Mouse (Mus musculus): ENCODE measurements around the gene Crcp. TPM values are rescaled to one million over a fixed set of nuclear protein-coding genes. Genes with fewer than 3 reads are reported as not detected.

Crcp gene
- polyA plus RNA-seq, 1 experiment from 2014 or later = 49.7 TPM

DNA sequence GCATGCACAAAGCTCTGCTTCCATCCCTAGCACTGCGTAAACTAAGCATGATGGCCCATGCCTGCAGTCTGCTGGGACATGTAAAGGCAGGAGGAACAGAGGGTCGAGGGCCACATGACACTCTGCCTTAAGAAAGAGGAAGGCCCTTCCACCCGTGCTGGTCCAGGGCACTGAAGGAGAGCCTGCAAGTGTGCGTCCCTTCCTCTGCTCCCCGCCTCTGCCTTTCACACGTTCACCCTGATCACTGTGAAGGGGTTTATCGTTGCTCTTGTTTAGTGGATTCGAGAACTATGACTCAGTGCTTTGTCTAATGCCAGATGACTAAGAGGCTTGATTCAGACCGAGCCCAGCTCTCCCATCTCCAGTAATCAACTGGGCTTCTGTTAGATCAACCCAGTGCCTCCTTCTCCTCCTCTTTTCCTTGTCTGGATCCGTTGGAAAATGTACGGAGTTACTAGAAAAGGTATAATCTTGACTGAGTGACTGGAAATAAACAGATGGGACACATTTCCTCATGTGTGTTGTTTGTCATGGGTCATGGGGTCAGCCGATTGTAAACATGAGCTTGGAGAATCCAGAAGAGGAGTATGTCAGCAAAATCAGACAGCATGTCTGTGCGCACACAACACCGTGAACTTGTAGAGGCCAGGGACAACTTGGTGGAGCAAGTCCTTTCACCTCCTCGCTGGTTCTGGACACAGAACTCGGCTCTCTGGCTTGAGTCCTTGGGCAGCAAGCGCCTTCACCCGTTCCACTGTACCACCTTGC, 60.7 kb downstream of the Crcp start:
- no peak for DNase-seq (ENCODE audit: low spot score)

GRCm38 (mm10) chr5:130096754-130097153, 67.7 kb downstream of the Crcp start:
- DNase-seq (ENCODE audit: low spot score) = no peak

DNA sequence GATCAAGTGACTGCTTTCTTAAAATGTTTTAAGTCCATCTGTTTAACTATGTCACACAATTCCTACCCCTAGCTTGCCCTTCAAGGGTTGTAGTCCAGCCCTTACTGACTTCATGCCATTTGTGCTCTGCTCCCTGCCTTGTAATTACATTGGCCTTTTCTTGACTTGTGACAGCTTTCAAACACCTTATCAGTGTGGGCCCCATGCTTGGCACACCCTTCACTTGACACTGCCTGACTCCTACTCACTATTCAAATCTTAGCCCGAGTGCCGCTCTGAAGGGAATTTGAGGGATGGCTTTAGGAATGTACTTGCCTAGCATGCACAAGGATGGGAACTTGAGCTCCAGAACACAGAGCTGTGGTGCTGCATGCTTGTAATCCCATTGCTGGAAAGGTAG, 68.7 kb downstream of the Crcp start:
- no peak for DNase-seq (ENCODE audit: low spot score)

DNA sequence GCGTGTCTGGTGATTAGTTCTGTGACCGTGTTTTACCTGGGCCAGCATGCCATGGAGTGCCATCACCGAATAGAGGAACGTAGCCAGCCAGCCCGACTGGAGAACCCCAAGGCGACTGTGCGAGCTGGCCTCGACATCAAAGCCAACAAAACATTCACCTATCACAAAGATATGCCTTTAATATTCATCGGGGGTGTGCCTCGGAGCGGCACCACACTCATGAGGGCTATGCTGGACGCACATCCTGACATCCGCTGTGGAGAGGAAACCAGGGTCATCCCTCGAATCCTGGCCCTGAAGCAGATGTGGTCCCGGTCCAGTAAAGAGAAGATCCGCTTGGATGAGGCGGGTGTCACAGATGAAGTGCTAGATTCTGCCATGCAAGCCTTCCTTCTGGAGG, 72.6 kb downstream of the Crcp start:
- no peak for DNase-seq (ENCODE audit: low spot score)

DNA sequence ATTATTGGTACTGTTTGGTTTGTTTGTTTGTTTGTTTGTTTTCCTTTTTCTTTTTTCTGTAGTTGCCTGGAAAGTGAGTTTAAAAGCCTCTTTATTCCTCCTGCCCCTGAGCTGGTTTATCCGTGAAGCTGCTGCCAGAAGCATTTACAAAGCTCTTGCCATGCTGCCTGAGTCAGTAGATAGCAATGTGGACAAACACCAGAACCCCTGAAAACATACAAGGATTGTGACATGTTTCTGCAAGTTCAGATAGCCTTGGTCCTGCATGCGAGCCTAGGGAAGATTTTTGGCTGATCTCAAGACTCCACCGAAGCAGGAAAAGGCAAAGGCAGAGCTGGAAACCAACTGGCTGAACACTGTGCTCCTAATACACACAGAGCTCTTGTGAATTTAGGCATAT, 80.3 kb downstream of the Crcp start:
- DNase-seq (ENCODE audit: low spot score) = no peak

Other genes with a start within 250 kb of the Crcp start
- 83.5 and 85.9 TPM in 2 replicates for gene Psph, start 241.8 kb upstream of the Crcp start, polyA plus RNA-seq (2015; fragmentation: Nextera tagmentation; extraction: Ambion mirVana)
- 30.1 and 33.5 TPM in 2 replicates for gene Sumf2, start 182.3 kb upstream of the Crcp start, polyA plus RNA-seq (2015; fragmentation: Nextera tagmentation; extraction: Ambion mirVana)
- gene Chchd2, start 141.8 kb upstream of the Crcp start, polyA plus RNA-seq (2015; fragmentation: Nextera tagmentation; extraction: Ambion mirVana) = 906 and 1,002 TPM in 2 replicates
- 1.9 and 2.6 TPM in 2 replicates for gene Zbed5, start 133.6 kb upstream of the Crcp start, polyA plus RNA-seq (2015; fragmentation: Nextera tagmentation; extraction: Ambion mirVana)
- gene Phkg1, start 130.7 kb upstream of the Crcp start, polyA plus RNA-seq (2015; fragmentation: Nextera tagmentation; extraction: Ambion mirVana) = 0.08 and 0.14 TPM in 2 replicates
- 2.2 TPM in 2 replicates for gene Nupr1l, start 120.8 kb upstream of the Crcp start, polyA plus RNA-seq (2015; fragmentation: Nextera tagmentation; extraction: Ambion mirVana)
- gene Vkorc1l1, start 87.3 kb upstream of the Crcp start, polyA plus RNA-seq (2015; fragmentation: Nextera tagmentation; extraction: Ambion mirVana) = 14.0 and 19.2 TPM in 2 replicates
- gene Gusb, start 26.2 kb upstream of the Crcp start, polyA plus RNA-seq (2015; fragmentation: Nextera tagmentation; extraction: Ambion mirVana) = 59.3 and 61.2 TPM in 2 replicates
- 32.2 and 37.8 TPM in 2 replicates for gene Asl, start within 50 bp of the Crcp start, polyA plus RNA-seq (2015; fragmentation: Nextera tagmentation; extraction: Ambion mirVana)
- gene Tpst1, start 44.0 kb downstream of the Crcp start, polyA plus RNA-seq (2015; fragmentation: Nextera tagmentation; extraction: Ambion mirVana) = 25.7 and 27.0 TPM in 2 replicates
- gene Kctd7, start 115.6 kb downstream of the Crcp start, polyA plus RNA-seq (2015; fragmentation: Nextera tagmentation; extraction: Ambion mirVana) = 4.2 TPM in 2 replicates
- gene Rabgef1, start 142.5 kb downstream of the Crcp start, polyA plus RNA-seq (2015; fragmentation: Nextera tagmentation; extraction: Ambion mirVana) = 20.7 and 20.8 TPM in 2 replicates
- 27.8 and 39.5 TPM in 2 replicates for gene Tmem248, start 187.8 kb downstream of the Crcp start, polyA plus RNA-seq (2015; fragmentation: Nextera tagmentation; extraction: Ambion mirVana)
- 84.0 and 91.6 TPM in 2 replicates for gene Sbds, start 226.2 kb downstream of the Crcp start, polyA plus RNA-seq (2015; fragmentation: Nextera tagmentation; extraction: Ambion mirVana)
- gene Tyw1, start 226.3 kb downstream of the Crcp start, polyA plus RNA-seq (2015; fragmentation: Nextera tagmentation; extraction: Ambion mirVana) = 24.3 and 25.2 TPM in 2 replicates

All from thymus, postnatal 0 days (tissue).